Mouse (Mus musculus): ENCODE measurements around the gene Slc22a1.

Slc22a1 gene

DNA sequence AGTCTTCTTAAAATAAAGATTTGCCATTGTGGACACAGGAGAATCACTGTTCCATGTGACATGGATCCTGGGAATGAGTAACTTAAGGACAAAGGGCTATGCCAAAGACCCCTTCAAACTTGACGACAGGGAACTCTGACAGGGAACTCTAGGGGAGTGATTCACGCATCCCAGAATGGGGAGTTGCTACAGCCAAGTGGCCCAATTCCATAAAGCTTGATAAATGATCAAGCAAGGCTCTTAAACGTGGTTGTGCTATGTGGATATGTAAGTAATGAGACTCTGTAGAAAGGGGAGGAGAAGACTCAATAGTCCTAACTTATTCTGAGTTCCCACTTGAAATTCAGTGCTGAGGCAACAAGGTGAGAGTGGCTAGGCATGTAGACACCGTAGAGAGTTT is 40.8 kb downstream of the Slc22a1 start:
- no peaks in the 10 kb centered on the region for H3K27me3 ChIP-seq (ENCODE audit: insufficient read depth, low read length)
- no peaks in the 10 kb centered on the region for H3K9me3 ChIP-seq (ENCODE audit: low read length)
- H3K4me3 ChIP-seq (replicated peaks; ENCODE audit: low read length) = no peak overlapping the region
- TF ChIP-seq NANOG (IDR thresholded peaks at IDR 0.05; ENCODE audit: borderline replicate concordance, low read length) (no peak), POU5F1 (IDR thresholded peaks at IDR 0.05; ENCODE audit: borderline replicate concordance, low read length) (no peak), CTCF (conservative IDR thresholded peaks at IDR 0.05; ENCODE audit: low read length) (no peak)
- no peaks in the 10 kb centered on the region for H3K36me3 ChIP-seq (ENCODE audit: insufficient read depth, low read length)
- no peaks in the 10 kb centered on the region for H3K4me1 ChIP-seq (replicated peaks; ENCODE audit: low read depth, low read length)

DNA sequence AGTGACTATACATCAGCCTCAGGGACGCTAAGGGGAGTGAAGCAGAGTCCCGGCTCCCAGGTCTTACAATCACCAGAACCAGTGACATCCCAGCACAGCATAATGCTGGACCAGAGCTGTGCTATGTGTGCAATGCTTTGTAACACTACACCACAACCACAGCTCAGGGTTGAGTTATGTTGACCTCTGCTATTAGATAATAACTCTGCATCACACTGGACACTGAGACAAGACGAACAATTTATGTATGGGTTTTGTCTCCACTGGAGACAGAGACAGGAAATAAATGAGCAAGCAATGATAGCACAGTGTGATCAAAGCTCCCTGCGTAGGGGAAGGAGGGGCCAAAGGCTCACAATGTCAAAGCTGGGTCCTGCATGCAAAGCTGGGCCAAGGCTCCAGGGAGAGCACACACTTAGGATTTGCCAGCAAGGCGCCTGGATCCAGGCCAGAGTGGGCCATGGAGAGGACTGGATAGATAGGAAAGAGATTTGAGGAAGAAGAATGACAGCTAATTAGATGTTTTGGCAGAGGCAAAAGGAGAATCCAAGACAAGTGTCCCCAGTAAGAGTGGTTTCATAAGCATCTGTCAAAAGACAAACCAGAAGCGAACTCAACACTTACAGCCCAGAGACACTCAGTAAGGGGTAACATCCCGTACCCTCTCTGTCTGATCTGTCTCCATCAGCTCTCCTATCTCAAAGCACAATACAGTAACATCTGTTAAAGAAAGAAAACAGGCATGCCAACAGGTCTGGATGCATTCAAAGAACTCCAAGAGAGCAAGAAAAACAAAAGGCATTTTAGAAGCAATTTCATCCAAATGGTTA is 43.6 kb downstream of the Slc22a1 start:
- H3K27me3 ChIP-seq (ENCODE audit: insufficient read depth, low read length) = no peaks in the 10 kb centered on the region
- H3K4me1 ChIP-seq (replicated peaks; ENCODE audit: low read depth, low read length) = no peaks in the 10 kb centered on the region
- no peaks in the 10 kb centered on the region for H3K36me3 ChIP-seq (ENCODE audit: insufficient read depth, low read length)
- TF ChIP-seq NANOG (IDR thresholded peaks at IDR 0.05; ENCODE audit: borderline replicate concordance, low read length) (no peak), CTCF (conservative IDR thresholded peaks at IDR 0.05; ENCODE audit: low read length) (no peak)
- no peak overlapping the region for H3K4me3 ChIP-seq (replicated peaks; ENCODE audit: low read length)
- 0 out of 2 replicates have a peak, but pooled peaks cover 2% of the 10 kb centered on the region for H3K9me3 ChIP-seq (ENCODE audit: low read length)

DNA sequence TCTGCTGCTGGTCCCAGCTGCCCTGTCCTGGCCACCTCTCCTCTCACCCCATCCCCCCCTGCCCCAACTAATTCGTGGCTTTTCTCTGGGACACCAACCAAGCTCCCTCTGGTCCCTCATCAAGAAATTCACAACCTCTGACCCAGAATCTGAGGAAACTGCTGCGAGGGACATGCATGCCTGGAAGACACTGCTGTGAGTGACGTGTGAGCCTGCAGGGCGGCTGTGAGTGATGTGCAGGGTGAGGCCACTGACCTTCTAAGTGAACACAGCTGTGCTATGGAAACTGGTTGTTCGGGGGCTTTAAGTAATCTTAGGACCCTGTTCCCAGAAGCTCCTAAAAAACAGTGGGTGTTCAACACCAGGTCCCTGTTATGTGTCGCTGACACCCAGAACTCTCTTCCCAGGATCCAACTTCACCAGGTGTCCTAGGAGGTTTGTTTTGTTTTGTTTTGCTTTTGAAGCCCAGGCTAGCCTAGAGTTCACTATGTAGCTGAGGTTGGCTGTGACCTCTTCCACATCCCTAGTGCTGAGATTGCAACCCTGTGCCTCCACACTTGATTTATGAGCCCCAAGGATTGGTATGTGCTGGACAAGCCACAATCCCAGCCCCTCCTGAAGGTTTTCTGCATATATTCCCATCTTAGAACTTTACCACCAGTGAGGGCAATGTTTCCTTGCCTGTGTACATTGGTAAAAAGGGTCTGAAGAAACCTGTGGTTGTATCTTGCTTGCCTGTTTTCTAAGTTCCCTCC is 44.5 kb downstream of the Slc22a1 start:
- no peaks in the 10 kb centered on the region for H3K4me1 ChIP-seq (replicated peaks; ENCODE audit: low read depth, low read length)
- peaks cover 9% of the 10 kb centered on the region for H3K9me3 ChIP-seq (ENCODE audit: low read length)
- H3K27me3 ChIP-seq (ENCODE audit: insufficient read depth, low read length) = no peaks in the 10 kb centered on the region
- no peaks in the 10 kb centered on the region for H3K36me3 ChIP-seq (ENCODE audit: insufficient read depth, low read length)
- H3K4me3 ChIP-seq (replicated peaks; ENCODE audit: low read length) = no peak overlapping the region
- TF ChIP-seq NANOG (IDR thresholded peaks at IDR 0.05; ENCODE audit: borderline replicate concordance, low read length) (no peak), POU5F1 (IDR thresholded peaks at IDR 0.05; ENCODE audit: borderline replicate concordance, low read length) (no peak), CTCF (conservative IDR thresholded peaks at IDR 0.05; ENCODE audit: low read length) (no peak)

DNA sequence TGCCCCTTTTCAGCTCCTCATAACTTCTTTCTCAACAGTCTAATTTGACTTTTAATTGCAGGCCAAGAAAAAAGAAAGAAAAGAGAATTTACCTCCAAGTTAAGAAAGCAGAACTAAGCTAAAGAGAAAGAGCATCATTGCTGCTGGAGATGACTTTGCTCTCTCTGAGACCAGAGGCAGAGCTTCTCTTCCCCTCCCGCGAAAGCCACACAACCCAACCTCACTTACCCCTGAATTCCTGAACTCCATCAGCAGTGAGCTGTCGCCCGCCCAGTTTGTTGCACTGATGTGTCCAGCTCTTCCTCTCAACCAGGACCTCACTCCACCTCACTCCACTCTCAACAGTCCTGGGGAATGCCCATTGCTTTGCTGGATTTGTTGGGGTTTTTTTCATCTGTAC is 47.6 kb downstream of the Slc22a1 start:
- Histone ChIP-seq H3K4me3 (replicated peaks; ENCODE audit: low read length) (no peak overlapping the region), H3K4me1 (replicated peaks; ENCODE audit: low read depth, low read length) (no peaks in the 10 kb centered on the region), H3K36me3 (ENCODE audit: insufficient read depth, low read length) (no peaks in the 10 kb centered on the region), H3K9me3 (ENCODE audit: low read length) (peaks cover 27% of the 10 kb centered on the region), H3K27me3 (ENCODE audit: insufficient read depth, low read length) (no peaks in the 10 kb centered on the region)
- no peak for TF ChIP-seq POU5F1 (IDR thresholded peaks at IDR 0.05; ENCODE audit: borderline replicate concordance, low read length)
- no peak for TF ChIP-seq NANOG (IDR thresholded peaks at IDR 0.05; ENCODE audit: borderline replicate concordance, low read length)
- TF ChIP-seq CTCF (conservative IDR thresholded peaks at IDR 0.05; ENCODE audit: low read length) = no peak

DNA sequence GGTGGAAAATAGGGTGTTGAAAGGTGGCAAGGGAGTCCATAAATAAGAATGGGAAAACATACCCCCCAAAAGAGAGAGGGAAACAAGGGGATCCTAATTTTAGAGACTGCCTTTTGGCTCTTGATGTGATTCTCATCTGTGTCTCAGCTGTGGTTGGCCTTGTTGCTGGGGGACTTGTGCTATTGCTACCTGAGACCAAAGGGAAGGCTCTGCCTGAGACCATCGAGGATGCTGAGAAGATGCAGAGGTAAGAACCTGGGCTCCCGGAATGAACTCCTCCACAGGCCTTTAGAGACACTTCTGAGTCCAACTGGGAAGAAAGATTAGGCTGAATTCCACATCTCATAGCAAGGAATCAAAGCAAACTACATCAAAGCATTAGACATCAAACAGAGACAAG is 56.0 kb downstream of the Slc22a1 start:
- no peak overlapping the region for H3K4me3 ChIP-seq (replicated peaks; ENCODE audit: low read length)
- no peaks in the 10 kb centered on the region for H3K4me1 ChIP-seq (replicated peaks; ENCODE audit: low read depth, low read length)
- H3K9me3 ChIP-seq (ENCODE audit: low read length) = peaks cover 3% of the 10 kb centered on the region
- H3K36me3 ChIP-seq (ENCODE audit: insufficient read depth, low read length) = no peaks in the 10 kb centered on the region
- no peak for TF ChIP-seq CTCF (conservative IDR thresholded peaks at IDR 0.05; ENCODE audit: low read length)
- no peak for TF ChIP-seq POU5F1 (IDR thresholded peaks at IDR 0.05; ENCODE audit: borderline replicate concordance, low read length)
- no peak for TF ChIP-seq NANOG (IDR thresholded peaks at IDR 0.05; ENCODE audit: borderline replicate concordance, low read length)
- no peaks in the 10 kb centered on the region for H3K27me3 ChIP-seq (ENCODE audit: insufficient read depth, low read length)

DNA sequence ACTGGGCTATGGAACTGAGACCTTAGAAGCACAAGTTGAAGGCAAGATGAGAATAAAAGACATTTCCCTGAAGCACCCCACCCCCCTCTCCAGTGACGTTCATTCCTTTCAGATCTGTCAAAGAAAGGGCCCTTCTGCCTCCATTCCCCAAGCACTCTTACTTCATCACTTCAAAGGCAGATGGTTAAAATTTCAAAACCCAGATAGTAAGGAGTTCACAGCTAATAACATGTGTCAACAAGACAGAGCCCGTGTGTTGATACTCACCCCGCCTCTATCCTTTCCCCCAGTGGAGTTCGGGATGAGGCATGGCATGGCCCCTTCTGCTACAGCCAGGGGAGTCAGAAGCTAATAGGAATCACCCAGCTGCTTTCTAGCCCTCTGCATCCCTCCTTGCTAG is 60.2 kb downstream of the Slc22a1 start:
- Histone ChIP-seq H3K4me1 (replicated peaks; ENCODE audit: low read depth, low read length) (no peaks in the 10 kb centered on the region), H3K4me3 (replicated peaks; ENCODE audit: low read length) (no peak overlapping the region), H3K27me3 (ENCODE audit: insufficient read depth, low read length) (no peaks in the 10 kb centered on the region), H3K9me3 (ENCODE audit: low read length) (no peaks in the 10 kb centered on the region), H3K36me3 (ENCODE audit: insufficient read depth, low read length) (no peaks in the 10 kb centered on the region)
- TF ChIP-seq NANOG (IDR thresholded peaks at IDR 0.05; ENCODE audit: borderline replicate concordance, low read length) (no peak), CTCF (conservative IDR thresholded peaks at IDR 0.05; ENCODE audit: low read length) (no peak), POU5F1 (IDR thresholded peaks at IDR 0.05; ENCODE audit: borderline replicate concordance, low read length) (no peak)

DNA sequence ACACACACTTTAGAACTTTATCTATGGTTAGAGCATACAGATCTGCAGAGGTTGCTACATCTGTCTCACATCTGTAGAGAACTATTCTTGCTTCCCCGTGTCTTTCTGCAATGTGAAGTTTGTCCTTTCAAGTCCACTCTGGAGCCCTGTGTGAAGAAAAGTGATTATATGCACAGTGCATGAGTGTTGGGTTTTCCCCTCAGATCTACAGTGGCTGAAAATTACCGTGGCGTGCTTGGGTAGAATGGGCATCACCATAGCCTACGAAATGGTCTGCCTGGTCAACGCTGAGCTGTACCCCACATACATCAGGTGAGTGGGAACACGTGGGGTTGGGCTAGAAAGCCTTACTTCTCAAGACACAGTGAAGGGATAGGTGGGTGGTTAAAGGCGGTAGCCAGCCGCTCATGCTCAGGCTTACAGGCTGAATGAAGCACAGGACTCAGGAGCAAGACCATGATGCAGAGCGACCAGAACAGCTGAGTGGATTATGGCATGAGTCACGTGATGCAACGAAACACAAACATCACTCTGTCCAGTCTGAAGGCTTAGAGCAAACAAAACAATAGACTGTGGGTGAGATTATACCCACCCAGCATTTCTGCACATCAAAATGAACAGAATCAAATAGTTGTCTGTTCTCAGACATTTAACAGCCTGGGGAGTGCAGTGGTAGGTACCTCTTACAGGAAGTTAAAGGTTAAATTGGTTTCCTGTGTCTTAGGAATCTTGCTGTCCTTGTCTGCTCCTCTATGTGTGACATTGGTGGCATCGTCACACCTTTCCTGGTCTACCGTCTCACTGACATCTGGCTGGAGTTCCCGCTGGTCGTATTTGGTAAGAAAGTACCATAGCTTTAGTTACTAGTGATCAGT is 60.9 kb downstream of the Slc22a1 start:
- Histone ChIP-seq H3K4me1 (replicated peaks; ENCODE audit: low read depth, low read length) (no peaks in the 10 kb centered on the region), H3K36me3 (ENCODE audit: insufficient read depth, low read length) (no peaks in the 10 kb centered on the region), H3K4me3 (replicated peaks; ENCODE audit: low read length) (no peak overlapping the region), H3K9me3 (ENCODE audit: low read length) (no peaks in the 10 kb centered on the region), H3K27me3 (ENCODE audit: insufficient read depth, low read length) (no peaks in the 10 kb centered on the region)
- no peak for TF ChIP-seq CTCF (conservative IDR thresholded peaks at IDR 0.05; ENCODE audit: low read length)

DNA sequence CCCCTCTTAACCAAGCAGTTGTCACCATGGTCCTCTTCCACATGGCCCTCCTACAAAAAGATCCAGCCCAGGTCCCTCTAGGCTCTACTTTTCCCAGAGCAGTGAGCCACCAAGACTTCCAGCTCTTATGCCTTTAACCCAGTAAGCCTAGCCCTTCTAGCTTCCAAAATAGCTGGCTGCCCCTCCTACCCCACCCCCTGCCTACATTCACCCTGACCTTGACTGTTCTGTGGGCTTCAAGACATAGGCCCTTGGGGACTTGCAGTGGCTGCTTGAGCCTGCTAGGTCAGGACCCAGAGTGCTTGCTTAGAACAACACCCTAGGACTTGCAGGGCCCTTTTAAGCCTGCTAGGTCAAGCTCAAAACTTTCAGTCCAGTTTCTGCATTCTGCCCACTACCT is 68.4 kb downstream of the Slc22a1 start:
- Histone ChIP-seq H3K4me3 (replicated peaks; ENCODE audit: low read length) (no peak overlapping the region), H3K27me3 (ENCODE audit: insufficient read depth, low read length) (no peaks in the 10 kb centered on the region), H3K4me1 (replicated peaks; ENCODE audit: low read depth, low read length) (no peaks in the 10 kb centered on the region), H3K9me3 (ENCODE audit: low read length) (peaks cover 16% of the 10 kb centered on the region), H3K36me3 (ENCODE audit: insufficient read depth, low read length) (no peaks in the 10 kb centered on the region)
- TF ChIP-seq CTCF (conservative IDR thresholded peaks at IDR 0.05; ENCODE audit: low read length) (no peak), POU5F1 (IDR thresholded peaks at IDR 0.05; ENCODE audit: borderline replicate concordance, low read length) (no peak), NANOG (IDR thresholded peaks at IDR 0.05; ENCODE audit: borderline replicate concordance, low read length) (no peak)

Data from E14TG2a.4 (cell line).